Mouse (Mus musculus) stomach, postnatal 0 days (tissue): ENCODE data around the gene Olfr504.

Experiments used
- CTCF ChIP-seq: IDR thresholded peaks from 2 replicates; pipeline ENCODE4 v1.5.1; 2016; ENCODE audit warnings: antibody characterized with exemption, low read depth, mild to moderate bottlenecking, moderate library complexity
- EP300 ChIP-seq: optimal IDR thresholded peaks from 2 replicates; pipeline ENCODE3; 2016; ENCODE audit warnings: antibody characterized with exemption

DNA sequence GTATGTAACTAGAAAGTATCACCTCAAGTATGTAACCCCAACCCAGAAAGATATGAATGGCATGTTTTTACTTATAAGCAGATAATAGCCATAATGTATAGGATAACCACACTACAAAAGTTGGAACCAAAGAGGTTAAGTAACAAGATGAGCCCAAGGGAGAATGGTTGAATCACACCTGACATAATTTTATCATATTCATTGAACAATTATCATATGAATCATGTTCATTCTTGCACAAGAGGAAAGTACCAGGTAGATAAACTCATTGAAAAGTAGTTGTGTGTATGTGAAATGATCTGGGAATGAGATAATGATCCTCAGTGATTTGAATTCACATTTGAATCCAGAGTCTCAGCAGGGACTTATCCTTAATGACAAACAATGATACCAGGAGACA is 44.9 kb upstream of the Olfr504 start, which contains the start of gene Olfr506:
- TF ChIP-seq EP300 (no peak), CTCF (no peak)
